Mouse (Mus musculus): Measurements from ENCODE around the gene Smad9. TPM values are rescaled to one million over a fixed set of nuclear protein-coding genes. Genes with fewer than 3 reads are reported as not detected.

Gene Smad9
- total RNA-seq, 2 experiments from 2014 or later: 7.8 to 9.4 TPM

- intact Hi-C loops (cut with DNase I): loop anchor here (1.0 to 5.0 kb wide), 3 partner anchors 79 to 338 kb away; partner anchors contain the start of genes Alg5, Exosc8 and Sertm1
- no peak for DNase-seq (ENCODE audit: extremely low spot score in 1 of 2, low spot score in 2 of 2)
- no peak overlapping the region for H3K4me3 ChIP-seq
- H3K27ac ChIP-seq: no peak overlapping the region
- TF ChIP-seq CTCF (IDR thresholded peaks at IDR 0.05): no peak
Measured at GRCm38 (mm10) chr3:54814622-54815021, 59.2 kb downstream of the Smad9 start.

DNA sequence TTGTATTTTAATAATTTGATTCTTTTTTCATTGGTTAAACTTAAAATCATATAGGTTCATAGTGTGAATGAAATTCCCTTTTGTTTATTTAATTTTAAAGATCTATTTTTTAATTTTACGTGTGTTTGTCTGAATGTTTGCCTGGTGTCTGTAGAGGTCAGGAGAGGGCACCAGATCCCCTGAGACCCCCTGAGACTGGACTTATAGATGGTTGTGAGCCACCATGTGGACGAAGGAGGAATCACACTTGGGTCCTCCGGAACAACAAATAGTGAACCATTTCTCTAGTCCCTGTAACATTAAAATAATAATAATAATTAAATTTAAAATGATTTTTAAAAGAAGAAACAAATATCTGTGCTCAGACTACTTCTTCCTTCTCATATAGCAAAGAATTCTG is 59.9 kb downstream of the Smad9 start:
- peak; percentile 73 for TF ChIP-seq CTCF (IDR thresholded peaks at IDR 0.05)
- Histone ChIP-seq H3K27ac (no peak overlapping the region), H3K4me3 (no peak overlapping the region)
- intact Hi-C loops (cut with DNase I): loop anchor here (1.0 to 5.0 kb wide), 2 partner anchors 80 to 102 kb away; partner anchors contain the start of genes Alg5, Exosc8 and Sertm1
- no peak for DNase-seq (ENCODE audit: extremely low spot score in 1 of 2, low spot score in 2 of 2)

DNA sequence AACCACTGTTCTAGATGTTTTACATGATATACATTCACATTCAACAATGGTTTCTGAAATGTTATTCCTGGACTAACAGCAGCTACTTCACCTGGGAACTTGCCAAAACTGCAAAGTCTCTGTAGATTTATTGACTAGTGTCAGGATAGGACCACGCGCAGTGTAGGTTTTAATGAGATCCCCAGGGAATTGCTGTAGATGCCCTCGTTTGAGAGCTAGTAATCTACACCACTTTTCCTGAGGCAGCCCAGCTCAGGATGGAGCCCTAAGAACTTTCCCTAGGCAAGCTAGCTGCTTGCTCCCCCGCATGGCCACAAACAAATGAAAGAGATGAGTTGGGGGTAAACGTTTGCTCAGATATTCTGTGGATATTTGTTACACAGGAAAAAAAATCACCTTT is 67.1 kb downstream of the Smad9 start:
- Histone ChIP-seq H3K4me3 (no peak overlapping the region), H3K27ac (no peak overlapping the region)
- no peak for TF ChIP-seq CTCF (IDR thresholded peaks at IDR 0.05)
- intact Hi-C loops (cut with DNase I): no loop called here
- DNase-seq (ENCODE audit: extremely low spot score in 1 of 2, low spot score in 2 of 2): no peak

- intact Hi-C loops (cut with DNase I): no loop called here
- Histone ChIP-seq H3K4me3 (no peak overlapping the region), H3K27ac (no peak overlapping the region)
- DNase-seq (ENCODE audit: extremely low spot score in 1 of 2, low spot score in 2 of 2): no peak
- no peak for TF ChIP-seq CTCF (IDR thresholded peaks at IDR 0.05)
Measured at GRCm38 (mm10) chr3:54832491-54832890, 77.1 kb downstream of the Smad9 start.

DNA sequence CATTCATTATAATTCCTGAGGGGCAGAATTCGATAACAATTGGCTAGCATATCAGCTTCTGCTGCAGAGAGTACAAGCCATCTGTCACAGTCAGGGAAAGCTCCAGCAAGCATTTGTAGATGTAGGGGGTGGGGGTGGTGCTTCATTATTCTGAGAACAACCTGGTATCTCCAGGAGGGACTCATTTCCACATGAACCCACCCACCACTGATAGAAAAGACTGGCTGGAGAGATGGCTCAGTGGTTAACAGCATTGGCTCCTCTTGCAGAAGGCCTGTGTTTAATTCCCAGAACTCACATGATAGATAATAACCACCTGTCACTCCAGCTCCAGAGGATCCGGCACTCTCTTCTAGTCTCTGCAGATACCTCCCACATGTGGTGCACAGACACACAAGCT is 80.0 kb downstream of the Smad9 start:
- DNase-seq (ENCODE audit: extremely low spot score in 1 of 2, low spot score in 2 of 2): peak in 1 of 2 experiments; percentile 13
- no peak for TF ChIP-seq CTCF (IDR thresholded peaks at IDR 0.05)
- Histone ChIP-seq H3K27ac (no peak overlapping the region), H3K4me3 (no peak overlapping the region)
- intact Hi-C loops (cut with DNase I): no loop called here

Other genes with a start within 250 kb of the Smad9 start
- 10 to 100 TPM; 37.6 to 48.2 TPM for gene Supt20, start 62.8 kb upstream of the Smad9 start, total RNA-seq (2021)
- gene Gm21958, start 41.2 kb upstream of the Smad9 start, total RNA-seq (2021): not detected
- gene Exosc8, start 20.2 kb upstream of the Smad9 start, total RNA-seq (2021): 10 to 100 TPM; 34.3 to 37.3 TPM
- gene Alg5, start 20.0 kb upstream of the Smad9 start, total RNA-seq (2021): 10 to 100 TPM; 17.7 to 18.0 TPM
- gene Rfxap, start 52.2 kb downstream of the Smad9 start, total RNA-seq (2021): 10 to 100 TPM; 47.9 to 49.5 TPM
- gene Sertm1, start 160.3 kb downstream of the Smad9 start, total RNA-seq (2021): 10 to 100 TPM; 29.1 to 33.0 TPM